Mouse (Mus musculus): ENCODE data around the gene BC005624. TPM values are rescaled to one million over a fixed set of nuclear protein-coding genes. Genes with fewer than 3 reads are reported as not detected.

The BC005624 gene
- total RNA-seq (2021), result 10 to 100 TPM; 18.4 to 18.7 TPM
- long read RNA-seq, experiment 1, transcript BC005624-201 (9 exons, 1,984 nt), result major isoform, 50 of 54 reads
- long read RNA-seq, experiment 1, partial matches to known transcripts, result 0 of 54 reads
- long read RNA-seq, experiment 1, other reads (novel, unspliced or antisense), result 4 of 54 reads
- long read RNA-seq, experiment 2, transcript BC005624-201 (9 exons, 1,984 nt), result major isoform, 39 of 42 reads
- long read RNA-seq, experiment 2, partial matches to known transcripts, result 1 of 42 reads
- long read RNA-seq, experiment 2, other reads (novel, unspliced or antisense), result 2 of 42 reads

DNA sequence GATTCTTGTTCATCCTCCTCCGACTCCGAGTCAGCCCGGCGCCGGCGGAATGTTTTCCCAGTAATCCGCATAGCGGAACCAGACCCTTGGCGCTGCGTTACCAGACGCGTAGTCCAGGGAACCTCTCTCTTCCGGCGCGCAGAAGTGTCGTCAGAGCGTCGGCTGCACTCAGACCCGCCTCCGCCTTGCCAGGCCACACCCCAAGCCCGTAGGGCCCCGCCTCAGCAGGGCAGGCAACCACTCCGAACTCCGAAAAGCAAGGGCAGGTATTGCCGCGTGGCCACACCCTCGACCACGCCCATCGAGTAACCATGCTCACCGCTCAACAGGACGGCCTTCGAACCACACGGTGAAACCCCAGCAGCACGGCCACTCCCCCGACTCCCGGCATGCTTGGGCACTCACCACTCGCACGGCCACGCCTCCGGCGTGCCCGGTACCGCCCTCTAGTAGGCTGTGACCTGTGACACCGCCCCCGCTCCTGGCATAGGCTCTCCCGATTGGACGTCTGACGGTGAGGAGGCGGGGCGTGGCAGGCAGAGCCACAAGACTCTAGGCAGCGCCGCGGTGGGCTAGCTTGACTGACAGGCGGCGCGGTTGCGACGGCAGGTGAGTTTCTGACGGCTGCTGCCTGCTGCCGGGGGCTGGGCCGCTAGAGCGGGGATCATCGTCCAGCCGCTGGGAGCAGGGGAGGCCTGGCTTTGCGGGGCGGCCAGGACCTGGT, at the start of gene BC005624, which contains the start of gene Usp20:
Gene BC005624 (minus strand): TSS at position 412 of the 724 bp plus-strand sequence.
Gene Usp20 (plus strand): TSS at position 490 of the 724 bp plus-strand sequence.
- intact Hi-C loops (cut with DNase I), result no loop called here
- DNase-seq, result peak; percentile 99

DNA sequence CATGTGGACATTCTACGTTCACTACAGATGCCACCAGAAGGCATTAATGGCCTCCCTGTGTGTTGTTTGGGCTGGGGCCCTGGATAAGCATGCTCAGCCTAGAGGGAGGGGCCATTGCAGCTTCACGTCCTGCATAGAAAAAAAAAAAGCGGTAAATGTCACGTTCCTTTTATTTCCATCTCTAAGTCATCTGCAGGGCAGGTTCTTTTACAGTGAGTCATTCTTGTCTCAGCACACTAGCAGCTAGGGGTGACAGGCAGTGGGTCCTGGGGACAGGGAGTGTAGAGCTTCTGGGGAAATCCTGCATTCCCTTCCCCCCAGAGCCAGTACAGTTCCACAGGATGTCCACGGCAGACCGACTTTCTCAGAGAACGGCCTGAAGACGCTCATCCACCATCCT, 44.6 kb upstream of the BC005624 start:
- no peak for DNase-seq
- intact Hi-C loops (cut with DNase I), result loop anchor here (5.0 kb wide), 1 partner anchor 156 kb away; no protein-coding TSS in a partner anchor

DNA sequence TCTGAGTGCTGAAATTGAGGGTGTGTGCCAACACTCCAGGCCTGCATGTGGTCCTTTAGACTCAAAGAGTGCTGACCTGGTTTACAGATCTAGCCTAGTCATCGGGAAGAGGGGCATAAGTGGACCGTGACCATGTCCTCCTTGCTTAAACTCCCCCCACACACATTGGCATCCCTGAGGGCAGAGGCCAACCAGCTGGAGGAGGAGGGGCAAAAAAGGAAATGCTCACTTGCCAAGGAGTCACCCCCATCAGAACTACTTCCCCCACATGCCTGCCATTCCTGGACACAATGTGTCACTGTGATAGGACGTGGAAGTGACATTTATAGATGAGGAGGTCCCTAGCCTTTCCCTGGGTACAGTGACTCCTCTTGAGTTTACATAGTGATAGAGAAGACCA, 43.5 kb upstream of the BC005624 start:
- DNase-seq, result no peak
- intact Hi-C loops (cut with DNase I), result loop anchor here (2.0 to 5.0 kb wide), 2 partner anchors 125 to 157 kb away; no protein-coding TSS in a partner anchor

DNA sequence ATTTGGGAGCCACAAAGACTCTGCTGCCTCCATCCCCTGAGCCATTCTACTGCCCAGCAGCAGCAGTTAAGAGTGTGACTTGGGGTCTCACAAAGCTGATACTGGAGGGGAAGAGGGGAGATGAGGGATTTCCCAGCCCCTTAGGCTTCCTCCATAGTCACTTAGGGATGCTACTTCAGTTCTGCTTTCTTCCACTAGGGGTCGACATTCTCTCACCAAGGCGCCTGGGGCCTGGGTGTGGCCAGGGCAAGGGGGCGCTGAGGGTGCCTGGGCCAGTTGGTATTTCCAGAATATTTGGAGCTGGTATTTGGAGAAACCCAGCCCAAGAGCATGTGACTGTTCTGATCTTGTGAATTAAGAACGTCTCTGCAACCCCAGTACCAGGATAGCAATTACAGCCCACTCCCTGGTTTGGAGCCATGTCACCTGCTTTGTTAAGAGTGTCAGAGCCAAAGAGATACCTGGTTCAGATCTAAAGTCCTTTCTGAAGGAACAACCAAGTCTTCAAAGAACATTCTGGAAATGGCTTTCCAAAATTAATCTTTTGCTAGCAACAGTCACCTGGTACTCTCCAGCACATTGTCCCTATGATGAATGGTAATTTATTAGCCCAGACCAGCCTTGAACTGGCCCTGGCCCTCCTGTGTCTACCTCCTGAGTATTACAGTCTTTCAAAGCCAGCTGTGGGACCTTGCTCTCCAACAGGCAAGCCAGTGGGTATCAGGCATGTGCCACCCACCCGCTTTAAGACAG, 42.8 kb upstream of the BC005624 start:
- DNase-seq, result peak; percentile 49 to 83
- intact Hi-C loops (cut with DNase I), result loop anchor here (2.0 to 5.0 kb wide), 3 partner anchors 126 to 268 kb away; no protein-coding TSS in a partner anchor

DNA sequence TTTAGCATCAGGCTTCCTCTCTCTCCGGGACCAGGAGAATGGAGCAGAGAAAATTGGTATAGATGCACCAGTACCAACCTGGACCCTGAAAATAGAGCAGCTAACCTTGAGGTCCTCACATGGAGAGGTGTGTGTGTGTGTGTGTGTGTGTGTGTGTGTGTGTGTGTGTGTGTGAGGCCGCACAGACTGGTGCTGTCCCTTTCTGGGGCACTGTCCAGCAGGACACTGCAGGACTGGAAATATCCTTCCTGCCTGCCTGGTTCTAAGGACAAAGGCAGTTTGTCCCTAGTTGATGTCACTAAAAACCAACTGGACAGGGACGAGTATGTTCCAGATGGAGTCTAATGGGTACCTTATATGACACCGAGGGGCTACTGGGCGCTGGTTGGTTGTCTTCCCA, 41.9 kb upstream of the BC005624 start:
- intact Hi-C loops (cut with DNase I), result loop anchor here (2.0 to 5.0 kb wide), 2 partner anchors 127 to 268 kb away; no protein-coding TSS in a partner anchor
- no peak for DNase-seq

DNA sequence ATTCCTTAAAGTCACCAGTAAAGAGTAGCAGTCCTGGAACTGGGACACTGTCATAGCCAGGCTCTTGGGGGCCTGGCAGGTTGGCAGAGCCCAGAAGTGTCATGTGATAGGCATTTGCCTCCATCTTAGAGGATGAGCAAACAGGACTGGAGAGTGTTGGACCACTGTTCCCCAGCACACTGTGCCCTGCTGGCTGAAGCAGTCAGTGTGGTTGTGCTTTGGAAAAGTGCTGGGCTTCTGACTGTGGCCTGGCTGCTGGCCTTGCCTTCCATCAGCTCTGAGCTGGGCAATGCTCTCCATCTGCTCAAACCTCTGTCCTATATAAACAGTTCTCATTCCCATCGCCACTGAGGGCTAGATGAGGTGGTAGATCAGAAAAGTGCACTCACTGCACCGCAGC, 38.2 kb upstream of the BC005624 start:
- no peak for DNase-seq
- intact Hi-C loops (cut with DNase I), result loop anchor here (5.0 kb wide), 1 partner anchor 272 kb away; no protein-coding TSS in a partner anchor

DNA sequence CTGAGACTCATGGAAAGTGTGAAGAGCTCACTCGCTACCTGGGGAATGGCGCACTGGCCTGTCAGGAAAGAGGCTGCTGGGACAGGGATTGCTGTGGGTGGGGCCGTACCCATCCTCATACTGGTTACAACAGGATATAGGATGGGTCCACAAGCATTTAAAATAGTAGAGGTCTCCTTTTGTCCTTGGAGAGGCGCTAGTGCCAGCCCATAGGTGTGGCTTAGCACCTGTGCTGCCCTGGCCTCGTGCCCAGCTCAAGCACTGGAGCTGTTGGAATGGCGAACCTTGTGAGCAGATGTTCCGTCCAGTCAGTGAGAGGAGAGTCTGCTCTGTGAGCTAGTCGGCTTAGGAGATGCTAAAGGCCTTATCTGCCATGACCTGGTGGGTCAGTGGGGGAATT, 37.0 kb upstream of the BC005624 start:
- intact Hi-C loops (cut with DNase I), result no loop called here
- DNase-seq, result no peak

DNA sequence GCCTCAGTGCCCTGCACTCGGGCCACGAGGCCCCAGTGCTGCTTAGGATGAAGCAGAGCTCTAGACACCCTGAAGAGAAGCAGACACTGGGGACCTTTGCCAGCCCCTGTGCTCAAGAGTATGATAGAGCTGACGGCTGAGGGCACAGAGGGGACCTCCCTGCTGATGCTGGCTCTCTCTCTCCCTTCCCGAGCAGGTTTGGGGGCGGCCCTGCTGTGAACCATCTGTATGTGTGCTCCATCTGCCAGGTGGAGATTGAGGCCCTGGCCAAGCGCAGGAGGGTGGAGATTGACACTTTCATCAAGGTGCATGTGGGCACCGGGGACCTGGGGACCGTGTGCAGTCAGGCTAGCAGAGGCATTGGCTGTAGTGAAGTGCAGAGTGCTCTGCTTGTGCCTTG, 36.5 kb upstream of the BC005624 start:
- intact Hi-C loops (cut with DNase I), result no loop called here
- no peak for DNase-seq

DNA sequence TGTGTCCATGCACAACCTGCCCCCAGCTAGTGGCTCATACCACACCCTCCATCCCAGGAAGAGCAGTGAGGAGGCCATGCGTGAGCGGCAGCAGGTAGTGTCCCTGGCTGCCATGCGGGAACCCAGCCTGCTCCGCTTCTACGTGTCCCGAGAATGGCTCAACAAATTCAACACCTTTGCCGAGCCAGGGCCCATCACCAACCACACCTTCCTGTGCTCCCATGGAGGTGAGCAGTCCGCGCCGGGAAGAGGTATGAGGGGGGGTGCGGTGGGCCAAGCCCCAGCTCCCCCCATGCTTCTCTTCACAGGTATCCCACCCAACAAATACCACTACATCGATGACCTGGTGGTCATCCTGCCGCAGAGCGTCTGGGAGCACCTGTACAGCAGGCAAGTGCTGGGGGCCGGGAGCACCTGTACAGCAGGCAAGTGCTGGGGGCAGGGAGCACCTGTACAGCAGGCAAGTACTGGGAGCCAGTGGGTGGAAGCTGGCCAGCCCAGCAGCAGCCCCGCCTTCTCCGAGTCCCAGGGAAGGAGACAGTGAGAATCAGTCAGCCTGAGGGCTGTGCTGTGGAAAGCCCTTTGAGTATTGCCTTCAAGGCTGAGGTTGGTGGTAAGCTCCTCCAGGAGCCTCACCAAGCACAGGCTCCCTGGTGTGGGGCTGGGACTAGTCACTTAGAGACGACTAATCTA, 35.8 kb upstream of the BC005624 start:
- intact Hi-C loops (cut with DNase I), result no loop called here
- no peak for DNase-seq

DNA sequence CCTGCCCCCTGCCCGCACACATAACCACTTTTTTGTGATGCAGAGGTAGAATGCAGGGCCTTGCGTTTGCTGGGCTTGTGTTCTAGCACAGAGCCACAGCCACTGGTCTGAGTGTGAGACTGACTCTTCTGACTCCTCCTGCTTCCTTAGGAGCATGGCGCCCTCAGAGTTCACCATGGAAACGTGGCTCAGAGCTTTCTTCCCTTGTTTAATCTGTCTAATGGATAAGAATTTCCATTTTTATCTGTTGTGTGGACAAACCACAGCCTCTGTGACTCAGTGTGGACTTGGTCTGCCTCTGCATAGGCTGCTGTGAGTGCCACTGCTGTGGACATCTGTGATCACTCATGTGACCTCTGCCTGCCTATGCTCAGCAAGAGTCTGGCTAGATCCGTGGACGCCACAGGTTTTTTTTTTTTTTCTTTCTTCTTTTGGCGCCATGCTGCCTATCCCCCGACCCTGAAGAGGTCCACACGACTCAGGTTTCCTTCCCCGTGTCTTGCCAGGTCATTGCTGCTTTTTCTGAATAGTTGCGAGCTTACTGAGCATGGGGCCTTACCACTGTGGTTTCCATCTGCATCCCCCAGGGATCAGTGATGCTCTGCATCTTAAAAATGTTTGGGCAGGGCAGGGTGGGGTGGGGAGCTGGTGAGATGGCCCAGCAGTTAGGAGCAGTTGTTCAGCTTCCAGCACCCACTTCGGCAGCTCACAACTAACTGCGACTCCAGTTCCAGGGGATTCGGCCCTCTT, 31.5 kb upstream of the BC005624 start:
- DNase-seq, result no peak
- intact Hi-C loops (cut with DNase I), result no loop called here

DNA sequence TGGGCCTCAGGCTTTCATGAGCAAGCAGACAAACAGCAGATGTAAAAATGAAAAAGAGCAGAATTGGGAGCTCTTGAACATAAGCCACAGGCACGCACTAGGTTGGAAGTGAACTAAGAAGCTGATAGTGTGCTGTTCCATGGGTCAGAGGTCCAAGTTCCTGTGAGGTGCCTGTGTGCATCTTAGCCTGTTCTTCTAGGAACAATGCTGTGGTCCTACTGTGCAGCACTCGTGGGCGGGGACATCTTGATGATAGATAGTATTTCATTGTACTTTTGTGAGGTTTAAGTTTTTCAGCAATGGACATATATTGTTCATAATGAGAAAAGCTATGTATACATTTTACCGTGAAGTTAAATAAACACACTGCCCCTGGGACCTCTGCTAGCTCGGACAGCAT, 25.2 kb upstream of the BC005624 start:
- DNase-seq, result no peak
- intact Hi-C loops (cut with DNase I), result no loop called here

DNA sequence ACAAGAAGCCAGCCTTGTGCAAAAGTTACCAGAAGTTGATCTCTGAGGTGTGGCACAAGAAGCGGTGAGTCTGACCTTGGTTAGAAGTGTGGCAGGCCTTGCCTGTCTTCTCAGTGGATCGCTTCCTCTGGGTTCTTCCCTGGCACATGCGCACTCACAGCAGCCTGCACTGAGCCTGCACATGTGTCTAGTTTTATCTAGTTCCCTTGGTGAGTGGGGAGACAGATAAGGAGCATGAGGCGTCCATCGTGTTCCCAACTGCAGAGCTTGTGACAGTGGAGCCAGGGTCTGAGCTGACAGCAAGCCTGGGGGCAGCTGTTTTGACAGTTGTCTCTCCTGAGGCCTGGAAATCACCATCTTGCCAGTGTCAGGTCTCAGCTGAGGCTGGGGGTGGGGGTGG, 24.4 kb upstream of the BC005624 start:
- intact Hi-C loops (cut with DNase I), result no loop called here
- DNase-seq, result peak; percentile 58 to 64

DNA sequence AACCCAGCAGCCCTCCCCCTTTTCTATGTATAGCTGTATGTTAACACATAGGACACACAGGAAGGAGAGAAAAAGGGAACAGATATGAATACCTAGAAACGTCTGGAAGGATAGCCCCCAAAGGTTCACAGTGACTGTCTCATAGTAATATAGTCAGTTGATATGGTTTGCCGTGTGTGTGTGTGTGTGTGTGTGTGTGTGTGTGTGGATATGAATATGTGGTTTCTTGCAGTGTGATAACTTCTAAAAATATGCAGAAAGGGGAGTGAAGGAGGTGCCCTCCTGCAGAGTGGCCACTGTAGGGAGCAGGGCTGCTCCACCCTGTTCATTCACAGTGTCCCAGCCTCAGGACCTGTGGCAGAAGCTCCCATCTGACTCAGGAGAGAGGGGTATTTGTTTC, 23.5 kb upstream of the BC005624 start:
- no peak for DNase-seq
- intact Hi-C loops (cut with DNase I), result no loop called here

DNA sequence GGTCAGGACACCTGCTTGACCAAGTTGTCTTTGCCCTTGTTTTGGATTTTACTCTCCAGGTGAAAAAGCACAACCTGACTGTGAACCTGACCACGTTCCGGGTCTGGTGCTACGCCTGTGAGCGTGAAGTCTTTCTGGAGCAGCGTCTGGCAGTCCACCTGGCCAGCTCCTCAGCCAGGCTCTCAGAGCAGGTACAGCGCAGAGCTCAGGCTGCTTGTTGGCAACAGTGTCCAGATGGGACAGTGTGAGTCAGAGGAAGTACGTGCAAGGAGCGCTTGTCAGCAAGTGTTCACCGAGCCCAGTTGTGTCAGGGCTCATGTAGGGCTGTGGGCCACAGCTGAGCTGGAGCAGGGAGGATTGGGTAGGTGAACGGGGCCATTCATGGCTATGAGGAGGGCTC, 20.9 kb upstream of the BC005624 start:
- intact Hi-C loops (cut with DNase I), result no loop called here
- DNase-seq, result no peak

DNA sequence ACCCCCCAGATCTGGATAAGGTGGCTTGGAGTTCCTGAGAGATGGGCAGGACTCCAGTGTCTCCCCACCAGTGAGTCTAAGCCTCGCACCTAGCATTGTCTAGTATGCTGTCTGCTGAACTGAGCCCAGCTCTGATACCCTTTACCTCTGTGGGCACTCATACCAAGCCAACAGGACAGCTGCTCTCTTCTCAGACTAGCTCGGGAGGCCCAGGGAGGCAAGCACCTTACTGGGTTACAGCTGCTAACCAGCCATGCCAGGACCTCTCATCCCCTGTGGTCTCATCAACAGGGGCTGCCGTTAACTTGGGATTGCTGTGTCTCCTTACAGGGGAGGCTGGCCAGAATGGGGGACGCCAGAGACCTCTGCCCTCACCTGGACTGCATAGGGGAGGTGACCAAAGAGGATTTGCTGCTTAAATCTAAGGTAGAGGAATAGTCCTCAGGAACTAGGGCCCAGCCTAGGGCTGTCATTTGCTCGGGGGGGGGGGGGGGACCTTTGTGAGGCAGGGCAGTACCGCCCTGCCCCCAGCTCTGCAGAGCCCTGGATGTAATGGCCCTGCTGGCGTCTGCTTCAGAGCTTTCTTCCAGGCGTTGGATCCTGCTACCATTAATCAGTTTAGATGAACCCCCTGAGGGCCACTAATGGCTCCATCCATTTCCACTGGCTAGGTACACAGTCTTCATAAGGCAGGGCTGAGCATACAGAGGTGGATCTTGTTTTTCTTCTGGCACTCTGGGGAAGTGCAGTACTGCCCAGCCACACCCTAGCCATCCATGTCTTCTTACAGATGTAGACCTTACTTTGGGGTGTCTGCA, 16.7 kb upstream of the BC005624 start:
- DNase-seq, result no peak
- intact Hi-C loops (cut with DNase I), result no loop called here

DNA sequence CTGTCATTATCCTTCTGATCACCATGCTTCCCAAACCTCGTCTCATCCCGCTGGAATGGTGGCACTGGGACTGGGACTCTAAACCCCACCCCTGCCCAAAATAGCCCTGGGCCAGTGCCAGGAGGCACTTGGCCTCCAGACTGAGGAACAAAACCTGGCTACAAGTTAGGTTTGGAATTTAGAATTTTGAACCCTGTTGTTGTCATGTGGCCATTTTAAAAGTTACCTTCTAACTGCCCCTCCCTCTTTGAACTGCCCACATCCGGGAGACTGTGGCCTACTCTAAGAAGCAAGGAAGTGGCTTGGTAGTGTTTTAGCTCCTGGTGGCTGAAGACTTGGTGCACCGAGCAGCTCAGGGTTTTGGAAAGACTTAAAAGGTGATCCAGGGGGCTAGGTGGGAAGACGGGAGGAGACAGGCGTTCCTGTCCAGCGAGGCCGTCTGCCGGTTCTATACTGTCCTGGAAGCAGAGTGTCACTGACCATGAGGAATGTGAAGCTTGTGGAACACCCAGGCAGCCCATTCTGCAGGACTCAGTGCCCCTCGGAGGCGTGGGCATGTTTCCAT, 13.5 kb upstream of the BC005624 start:
- peak; percentile 69 to 80 for DNase-seq

DNA sequence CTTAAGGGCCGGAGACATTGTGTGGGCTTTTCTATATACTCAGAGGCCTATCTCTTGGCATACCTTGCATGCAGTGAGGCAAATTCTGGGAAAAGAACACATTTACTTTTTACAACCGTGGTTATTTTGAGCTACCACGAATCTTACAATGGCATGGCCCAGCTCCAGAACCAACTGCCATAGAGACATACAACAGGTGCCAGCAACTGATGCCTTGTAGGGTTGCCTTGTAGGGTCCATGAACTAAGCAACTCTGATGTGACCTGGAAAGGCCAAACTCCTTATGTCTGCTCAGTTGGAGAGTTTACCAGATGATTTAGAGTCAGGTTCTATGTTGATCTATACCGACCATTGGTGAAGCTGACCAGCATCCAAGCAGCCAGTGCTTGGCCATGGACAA, 12.9 kb upstream of the BC005624 start:
- DNase-seq, result no peak
- intact Hi-C loops (cut with DNase I), result no loop called here

More for the DNA sequence above, 13.5 kb upstream of the BC005624 start:
- intact Hi-C loops (cut with DNase I), result no loop called here

DNA sequence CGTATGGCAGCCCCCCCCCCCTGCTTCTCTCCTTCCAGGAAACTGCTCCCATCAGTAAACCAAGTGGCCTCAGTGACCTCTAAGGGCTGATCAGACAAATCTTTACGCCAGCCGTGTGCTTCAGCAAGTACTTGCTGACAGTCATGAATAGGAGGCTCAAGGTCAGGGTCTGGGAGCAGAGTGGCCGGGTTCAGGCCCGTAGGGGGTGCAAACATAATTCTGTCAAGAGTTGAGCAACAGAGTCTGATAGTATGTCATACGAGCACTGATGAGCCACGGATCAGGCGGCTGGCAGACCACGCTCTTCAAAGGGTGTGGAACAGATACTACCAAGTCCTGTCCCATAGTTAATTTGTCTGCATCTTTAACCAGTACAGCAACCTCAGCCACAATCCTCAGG, 8.2 kb upstream of the BC005624 start:
- no peak for DNase-seq
- intact Hi-C loops (cut with DNase I), result no loop called here

Data from heart, postnatal 14 days (tissue).